19 mouse cellular contexts compared by ENCODE assay signal in genomic region chr17:30147897-30148296, GRCm38 (mm10).
A peak's percentile ranks its signal among the peaks of the same experiment; 100 is the strongest.
DNase-seq lines count a peak whose midpoint lies in the region; ATAC-seq and TF ChIP-seq lines count a peak whose summit lies in the region.
"Had no signal": no experiment of that assay in that cellular context is flagged by ENCODE, and none has a peak within 500 bp of the region (broad histone marks: within the 10 kb centered on the region; RNA-seq: fewer than 3 reads in every experiment).

No protein-coding gene starts in this region.

- H3K27me3 ChIP-seq in heart, embryonic 10.5 days (ENCODE audit: insufficient read depth, poor library complexity, severe bottlenecking): no peaks in the 10 kb centered on the region
- H3K27me3 ChIP-seq in midbrain, embryonic 10.5 days (ENCODE audit: low read depth, poor library complexity, severe bottlenecking): no peaks in the 10 kb centered on the region
- H3K27me3 ChIP-seq in midbrain, embryonic 14.5 days (ENCODE audit: control insufficient read depth, insufficient read depth, low read length): no peaks in the 10 kb centered on the region
- H3K27me3 ChIP-seq in heart, postnatal 0 days (ENCODE audit: control insufficient read depth, insufficient read depth, low read length): no peaks in the 10 kb centered on the region
- H3K27me3 ChIP-seq: liver, embryonic 13.5 days; midbrain, embryonic 12.5 days had no signal

- H3K4me1 ChIP-seq in heart, embryonic 10.5 days: peaks cover 78% of the 10 kb centered on the region
- peaks cover 37% of the 10 kb centered on the region for H3K4me1 ChIP-seq in midbrain, embryonic 10.5 days
- H3K4me1 ChIP-seq in midbrain, embryonic 14.5 days (ENCODE audit: control insufficient read depth, insufficient read depth, low read length): peaks cover 55% of the 10 kb centered on the region
- peaks cover 54% of the 10 kb centered on the region for H3K4me1 ChIP-seq in heart, postnatal 0 days (ENCODE audit: control insufficient read depth, insufficient read depth)

- ATAC-seq in midbrain, embryonic 14.5 days (ENCODE audit: low FRiP score, low TSS enrichment): no peak
- ATAC-seq in heart, postnatal 0 days (ENCODE audit: insufficient read depth, low read depth): peak; percentile 68; the same call in 1 of the 2 replicates
- no peak for ATAC-seq in cerebellum, adult (ENCODE audit: insufficient number of reproducible peaks, low FRiP score, low TSS enrichment)
- ATAC-seq: forebrain, embryonic 16.5 days; hindbrain, postnatal 0 days; intestine, embryonic 16.5 days had no signal

- H3K4me3 ChIP-seq in heart, embryonic 10.5 days: no peak overlapping the region
- H3K4me3 ChIP-seq in midbrain, embryonic 10.5 days: no peak overlapping the region
- H3K4me3 ChIP-seq in midbrain, embryonic 14.5 days (replicated peaks; ENCODE audit: low read depth, low read length): no peak overlapping the region
- no peak overlapping the region for H3K4me3 ChIP-seq in heart, postnatal 0 days (ENCODE audit: low read depth, low read length)
- H3K4me3 ChIP-seq: forebrain, embryonic 10.5 days; liver, embryonic 13.5 days; midbrain, embryonic 12.5 days had no signal

- TF ChIP-seq EP300 in heart, postnatal 0 days (IDR thresholded peaks at IDR 0.05; ENCODE audit: low read depth): no peak

- H3K27ac ChIP-seq in heart, embryonic 10.5 days: peak overlapping the region; percentile 72
- H3K27ac ChIP-seq in midbrain, embryonic 10.5 days (replicated peaks): peak overlapping the region; percentile 33; the same call in 1 of the 2 replicates
- no peak overlapping the region for H3K27ac ChIP-seq in midbrain, embryonic 14.5 days (replicated peaks; ENCODE audit: low read depth, low read length)
- H3K27ac ChIP-seq in heart, postnatal 0 days (ENCODE audit: low read depth): peak overlapping the region; percentile 92
- H3K27ac ChIP-seq: hindbrain, postnatal 0 days; liver, embryonic 13.5 days had no signal

- no peak for TF ChIP-seq CTCF in heart, postnatal 0 days (IDR thresholded peaks at IDR 0.05; ENCODE audit: low read depth)

- no peaks in the 10 kb centered on the region for H3K9me3 ChIP-seq in heart, embryonic 10.5 days
- no peaks in the 10 kb centered on the region for H3K9me3 ChIP-seq in midbrain, embryonic 10.5 days (replicated peaks)
- no peaks in the 10 kb centered on the region for H3K9me3 ChIP-seq in midbrain, embryonic 14.5 days (ENCODE audit: control insufficient read depth, low read length)
- no peaks in the 10 kb centered on the region for H3K9me3 ChIP-seq in heart, postnatal 0 days (replicated peaks; ENCODE audit: control insufficient read depth, low read length)
- H3K9me3 ChIP-seq: forebrain, embryonic 10.5 days; liver, embryonic 13.5 days; midbrain, embryonic 12.5 days had no signal

- no peak overlapping the region for H3K4me2 ChIP-seq in midbrain, embryonic 14.5 days (ENCODE audit: low read length)
- H3K4me2 ChIP-seq in heart, postnatal 0 days (ENCODE audit: low read depth, low read length): no peak overlapping the region
- H3K4me2 ChIP-seq: liver, embryonic 13.5 days; midbrain, embryonic 12.5 days had no signal

- H3K36me3 ChIP-seq in heart, embryonic 10.5 days: no peaks in the 10 kb centered on the region
- 0 out of 2 replicates have a peak, but pooled peaks cover 6% of the 10 kb centered on the region for H3K36me3 ChIP-seq in midbrain, embryonic 10.5 days
- no peaks in the 10 kb centered on the region for H3K36me3 ChIP-seq in midbrain, embryonic 14.5 days (ENCODE audit: control insufficient read depth, insufficient read depth, low read length)
- no peaks in the 10 kb centered on the region for H3K36me3 ChIP-seq in heart, postnatal 0 days (replicated peaks; ENCODE audit: control insufficient read depth, insufficient read depth, low read length)
- H3K36me3 ChIP-seq: midbrain, embryonic 12.5 days had no signal

- intact Hi-C loops in heart, postnatal 36 days (cut with DNase I): no loop called here
- intact Hi-C loops in left cerebral cortex, postnatal 10 days (cut with DNase I): no loop called here

- 51% methylated on average over 1 of the region's 1 CpGs for WGBS in heart, embryonic 10.5 days
- WGBS in midbrain, embryonic 10.5 days: 91% methylated on average over 1 of the region's 1 CpGs
- WGBS in midbrain, embryonic 14.5 days: 57% methylated on average over 1 of the region's 1 CpGs
- WGBS in heart, postnatal 0 days: 23% methylated on average over 1 of the region's 1 CpGs

- H3K9ac ChIP-seq in midbrain, embryonic 14.5 days (replicated peaks; ENCODE audit: low read length): no peak overlapping the region
- no peak overlapping the region for H3K9ac ChIP-seq in heart, postnatal 0 days (replicated peaks; ENCODE audit: low read depth, low read length)
- H3K9ac ChIP-seq: liver, embryonic 13.5 days; midbrain, embryonic 12.5 days had no signal

- no peak for DNase-seq in heart, embryonic 10.5 days (ENCODE audit: low spot score)
- DNase-seq in heart, postnatal 36 days: no peak
- DNase-seq in midbrain, embryonic 10.5 days (ENCODE audit: low spot score): no peak
- DNase-seq in midbrain, embryonic 14.5 days: no peak
- DNase-seq in heart, postnatal 0 days (ENCODE audit: low spot score): peak; percentile 54
- DNase-seq in left cerebral cortex, postnatal 10 days (ENCODE audit: extremely low spot score in 1 of 2, low spot score in 2 of 2): no peak
- DNase-seq: cerebellum, adult 11-12 months; cerebellum, postnatal 10 days; gastrocnemius, postnatal 10 days; kidney, adult 9 months; kidney, postnatal 25 days; liver, embryonic 13.5 days; thymus, adult 2 months had no signal
